Mouse (Mus musculus) cerebellum, adult 2 months (tissue): ENCODE data around the gene Tspan9.

Source experiments
- CTCF ChIP-seq: fragments of 200-500 bp; IDR thresholded peaks from 2 replicates; pipeline ENCODE4 v1.5.1; 2011; ENCODE audit warnings: low read depth, mild to moderate bottlenecking, control low read depth, low read length, moderate library complexity, borderline replicate concordance; ENCODE audit not compliant: insufficient read depth
- POLR2A ChIP-seq: fragments of 200-500 bp; IDR thresholded peaks from 2 replicates; pipeline ENCODE4 v1.6.1; 2011; ENCODE audit warnings: low read length, control low read depth, borderline replicate concordance; ENCODE audit not compliant: insufficient read depth

GRCm38 (mm10) chr6:128134196-128134924 is 9.0 kb downstream of the Tspan9 start:
- no peak for TF ChIP-seq CTCF
- no peak for TF ChIP-seq POLR2A
